Mouse (Mus musculus) stomach, postnatal 0 days (tissue): ENCODE data around the gene Acaca.

Experiments used
- CTCF ChIP-seq: IDR thresholded peaks from 2 replicates; pipeline ENCODE4 v1.5.1; 2016; ENCODE audit warnings: antibody characterized with exemption, low read depth, mild to moderate bottlenecking, moderate library complexity
- EP300 ChIP-seq: optimal IDR thresholded peaks from 2 replicates; pipeline ENCODE3; 2016; ENCODE audit warnings: antibody characterized with exemption

- TF ChIP-seq CTCF: no peak
- TF ChIP-seq EP300: no peak
These were observed 153.7 kb downstream of the Acaca start for GRCm38 (mm10) chr11:84282944-84283703.
